Mouse (Mus musculus) megakaryocyte, adult 5-6 weeks (primary cell): ENCODE results near the gene Cd274. TPM values are rescaled to one million over a fixed set of nuclear protein-coding genes. Genes with fewer than 3 reads are reported as not detected.

Source experiments
- ATAC-seq: 2 replicates; pipeline ENCODE4 v1.8.0; 2016; ENCODE audit warnings: mild to moderate bottlenecking, inconsistent platforms; ENCODE audit not compliant: poor library complexity, severe bottlenecking
- total RNA-seq, 2 experiments: library from RNA; stranded (forward) in 1 of 2; stranded (reverse) in 1 of 2; fragments of 153-499, 151-499 nt in 1 of 2; fragments of 221-1000, 200-1000 nt in 1 of 2; gene quantifications; 2 replicates each; pipeline versions ENCODE4 v1.2.3 to v1.2.4; 2015 to 2017

The Cd274 gene
- total RNA-seq, 2 experiments from 2014 or later: 2.6 to 4.1 TPM

DNA sequence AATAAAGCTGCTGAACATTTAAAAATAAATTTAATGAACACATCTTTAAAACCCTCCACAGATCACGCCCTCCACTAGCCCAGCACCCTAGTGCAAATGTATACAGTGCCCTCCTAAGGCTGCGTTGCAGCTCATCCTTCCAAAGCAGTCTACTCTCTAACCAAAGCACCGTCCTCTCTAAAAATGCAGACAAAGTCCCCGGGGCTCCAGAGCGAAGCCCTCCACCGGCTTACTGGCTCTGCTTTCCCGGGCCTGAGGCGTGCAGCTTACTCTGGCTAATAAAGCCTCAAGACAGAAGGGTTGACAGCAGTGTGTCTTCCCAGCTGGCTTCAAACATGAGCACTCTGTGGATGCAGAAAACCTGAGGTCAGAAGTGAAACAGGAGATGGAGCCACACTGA is 53.1 kb downstream of the Cd274 start:
- ATAC-seq: no peak

DNA sequence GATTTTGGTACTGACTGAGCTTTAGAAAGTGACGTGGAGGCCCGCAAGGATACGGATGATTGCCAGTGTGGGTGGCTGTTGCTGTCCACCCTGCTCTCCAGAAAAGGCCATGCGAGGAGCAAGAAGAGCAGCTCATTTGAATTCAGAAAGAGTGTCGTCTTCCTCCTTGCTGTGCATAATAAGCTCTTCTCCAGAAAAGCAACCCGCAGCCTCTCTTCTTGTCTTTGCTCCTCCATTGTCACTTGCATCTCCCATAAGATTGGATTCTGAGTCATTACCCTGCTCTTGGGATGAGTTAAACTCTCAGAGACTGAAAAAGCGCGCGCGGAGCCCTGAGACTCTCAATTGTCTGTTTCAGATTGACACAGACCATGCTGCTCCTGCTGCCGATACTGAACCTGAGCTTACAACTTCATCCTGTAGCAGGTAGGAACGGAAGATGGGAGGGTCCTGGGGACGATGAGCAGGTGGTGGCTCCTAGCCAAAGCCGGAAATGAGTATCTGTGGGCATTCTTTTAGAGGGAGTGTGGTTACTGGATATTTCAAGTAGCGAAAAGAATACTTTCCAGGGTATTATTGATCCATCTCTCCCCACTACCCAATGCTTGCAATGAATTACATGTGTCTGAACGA is 54.9 kb downstream of the Cd274 start:
- ATAC-seq: no peak

DNA sequence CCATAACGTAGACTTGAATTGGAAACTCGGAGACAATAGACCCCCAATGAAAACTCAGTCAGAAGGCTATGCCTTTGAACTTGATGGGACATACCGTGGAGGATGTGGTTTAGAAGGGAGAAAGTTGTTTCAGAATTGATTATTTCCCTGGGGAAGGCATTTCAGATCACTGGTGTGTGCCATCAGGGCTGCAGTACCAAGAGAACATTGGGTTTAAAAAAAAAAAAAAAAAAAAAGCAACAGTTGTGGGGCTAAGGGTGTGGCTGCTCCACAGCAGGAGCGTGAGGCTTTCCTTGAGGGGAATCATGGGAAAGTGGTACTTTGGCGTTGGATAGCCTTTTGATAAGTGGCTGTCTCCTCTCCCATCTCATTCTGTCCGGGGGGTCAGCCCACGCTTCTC is 55.5 kb downstream of the Cd274 start:
- no peak for ATAC-seq

DNA sequence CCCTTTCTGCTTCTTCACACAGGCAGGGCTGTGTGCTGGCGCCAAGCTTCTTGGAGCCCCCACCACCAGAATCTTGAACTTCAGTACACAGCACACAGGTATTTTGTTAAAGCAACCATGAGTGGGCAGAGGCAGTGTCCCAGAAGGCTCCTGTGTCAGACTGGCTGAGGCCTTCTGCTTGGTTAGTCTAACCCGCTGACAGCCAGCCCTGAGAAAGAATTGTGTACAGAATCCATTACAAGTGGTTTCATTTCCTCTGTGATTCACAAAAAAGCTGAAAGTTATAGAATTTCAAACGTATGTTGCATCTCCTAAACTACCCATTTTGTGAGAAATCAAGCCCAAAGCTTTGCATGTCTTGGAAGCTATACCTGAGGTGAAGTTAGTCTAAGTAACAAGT is 63.3 kb downstream of the Cd274 start:
- ATAC-seq: peak; percentile 53

DNA sequence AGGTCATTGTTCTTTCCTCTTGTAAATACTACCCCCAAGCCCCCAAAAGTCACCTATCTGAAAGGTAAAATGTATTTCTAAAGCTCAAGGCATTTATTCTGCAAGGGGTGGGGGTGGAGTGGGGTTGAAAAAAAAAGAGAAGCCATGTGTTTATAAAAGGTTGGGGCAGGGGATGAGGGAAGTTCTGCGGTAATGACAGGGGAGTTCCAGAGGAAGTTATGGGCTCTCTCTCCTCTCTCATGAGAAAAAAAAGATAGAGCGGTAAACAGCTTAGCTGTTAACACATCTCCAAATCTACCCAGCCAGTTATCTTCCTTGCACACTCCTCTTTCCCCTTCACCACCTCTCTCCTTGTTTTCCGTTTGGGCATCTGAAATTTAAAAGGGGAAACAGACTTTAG is 63.7 kb downstream of the Cd274 start:
- ATAC-seq: peak; percentile 97

DNA sequence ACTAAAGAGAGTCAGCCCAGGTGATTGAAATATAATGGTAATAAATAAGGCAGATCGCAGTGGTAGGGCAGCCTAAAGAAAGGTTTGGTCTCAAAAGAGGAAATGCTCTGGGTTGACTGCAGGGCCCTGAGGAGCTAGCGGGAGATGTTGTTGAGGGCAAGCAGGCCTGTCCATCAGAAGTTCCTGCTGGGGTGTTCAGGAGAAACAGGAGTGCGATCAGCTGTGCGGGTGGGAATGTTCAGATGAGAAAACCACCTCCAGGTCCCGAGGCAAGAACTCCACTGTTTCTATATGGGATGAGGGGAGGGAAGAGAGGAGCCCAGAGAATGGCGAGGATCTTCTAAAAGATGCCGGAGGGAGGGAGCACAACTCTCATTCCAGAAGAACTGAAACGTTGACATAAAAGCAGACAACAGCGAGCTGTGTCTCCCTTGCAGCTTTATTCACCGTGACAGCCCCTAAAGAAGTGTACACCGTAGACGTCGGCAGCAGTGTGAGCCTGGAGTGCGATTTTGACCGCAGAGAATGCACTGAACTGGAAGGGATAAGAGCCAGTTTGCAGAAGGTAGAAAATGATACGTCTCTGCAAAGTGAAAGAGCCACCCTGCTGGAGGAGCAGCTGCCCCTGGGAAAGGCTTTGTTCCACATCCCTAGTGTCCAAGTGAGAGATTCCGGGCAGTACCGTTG is 69.7 kb downstream of the Cd274 start:
- no peak for ATAC-seq

Other genes starting within 250 kb of the Cd274 start
- gene Jak2, start 115.6 kb upstream of the Cd274 start, total RNA-seq (2015): 74.6 and 82.1 TPM in 2 replicates
- 80.8 and 83.2 TPM in 2 replicates for gene Jak2, start 115.6 kb upstream of the Cd274 start, total RNA-seq (2017)
- not detected in 2 replicates for gene Insl6, start 42.1 kb upstream of the Cd274 start, total RNA-seq (2015)
- 0.81 TPM in 1 of 2 replicates, not detected in the other for gene Insl6, start 42.1 kb upstream of the Cd274 start, total RNA-seq (2017)
- gene Rln1, start 32.8 kb upstream of the Cd274 start, total RNA-seq (2015): not detected in 2 replicates
- gene Rln1, start 32.8 kb upstream of the Cd274 start, total RNA-seq (2017): not detected in 2 replicates
- gene Plgrkt, start 65 bp upstream of the Cd274 start, total RNA-seq (2015): 66.4 and 70.8 TPM in 2 replicates
- gene Plgrkt, start 65 bp upstream of the Cd274 start, total RNA-seq (2017): 50.8 and 57.1 TPM in 2 replicates
- 0.75 TPM in 1 of 2 replicates, not detected in the other for gene Pdcd1lg2, start 43.5 kb downstream of the Cd274 start, total RNA-seq (2015)
- gene Pdcd1lg2, start 43.5 kb downstream of the Cd274 start, total RNA-seq (2017): 0.44 and 1.8 TPM in 2 replicates
- 12.9 and 13.1 TPM in 2 replicates for gene Ric1, start 154.8 kb downstream of the Cd274 start, total RNA-seq (2015)
- gene Ric1, start 154.8 kb downstream of the Cd274 start, total RNA-seq (2017): 14.3 and 15.3 TPM in 2 replicates